Mouse (Mus musculus) embryonic facial prominence, embryonic 13.5 days (tissue): ENCODE data around the gene Rims1. TPM values are rescaled to one million over a fixed set of nuclear protein-coding genes. Genes with fewer than 3 reads are reported as not detected.

ENCODE experiments used
- ATAC-seq: fragments of 200-750 bp; cut with Nextera tagmentation; 2 replicates; pipeline ENCODE4 v1.8.0; 2017; ENCODE audit warnings: low read depth; ENCODE audit not compliant: insufficient number of reproducible peaks, insufficient read depth, low FRiP score, low TSS enrichment
- H3K27ac ChIP-seq: fragments of 300-500 bp; sonication (generic); 2 replicates; pipeline ENCODE4 v1.5.1; 2015; ENCODE audit warnings: moderate library complexity, mild to moderate bottlenecking, inconsistent platforms
- H3K27me3 ChIP-seq: fragments of 300-500 bp; sonication (generic); 2 replicates; pipeline ENCODE4 v1.6.1; 2015; ENCODE audit warnings: mild to moderate bottlenecking, inconsistent platforms
- H3K36me3 ChIP-seq: fragments of 300-500 bp; sonication (generic); 2 replicates; pipeline ENCODE4 v1.6.1; 2015; ENCODE audit warnings: mild to moderate bottlenecking, inconsistent platforms
- H3K4me1 ChIP-seq: fragments of 300-500 bp; sonication (generic); 2 replicates; pipeline ENCODE4 v1.6.1; 2015; ENCODE audit warnings: inconsistent platforms
- H3K4me2 ChIP-seq: fragments of 300-500 bp; sonication (generic); 2 replicates; pipeline ENCODE4 v1.6.1; 2015; ENCODE audit warnings: moderate library complexity, mild to moderate bottlenecking, inconsistent platforms
- H3K4me3 ChIP-seq: fragments of 300-500 bp; sonication (generic); 2 replicates; pipeline ENCODE4 v1.5.1; 2015; ENCODE audit warnings: mild to moderate bottlenecking, inconsistent platforms
- H3K9ac ChIP-seq: fragments of 300-500 bp; sonication (generic); 2 replicates; pipeline ENCODE4 v1.6.1; 2015; ENCODE audit warnings: mild to moderate bottlenecking, inconsistent platforms
- H3K9me3 ChIP-seq: fragments of 300-500 bp; sonication (generic); 2 replicates; pipeline ENCODE4 v1.6.1; 2016; ENCODE audit warnings: inconsistent platforms
- WGBS: fragments of 180-500 bp; shearing (Covaris S2); methylation state at CpG from one replicate; pipeline ENCODE4 v1.1.7; 2015; ENCODE audit warnings: mixed read lengths; 5-methylcytosine and 5-hydroxymethylcytosine counted together
- polyA plus RNA-seq: library from polyadenylated mRNA; unstranded; fragments of >200 nt; fragmentation: Nextera tagmentation; extraction: Ambion mirVana; gene quantifications from 2 replicates; pipeline ENCODE4 v1.2.1, GENCODE M21; 2015

The Rims1 gene
- polyA plus RNA-seq, 1 experiment from 2014 or later, result 1.6 TPM

GRCm38 (mm10) chr1:22266491-22266890 lies 539.3 kb downstream of the Rims1 start:
- Histone ChIP-seq H3K4me3 (no peak overlapping the region), H3K9ac (no peak overlapping the region), H3K4me1 (peaks cover 3% of the 10 kb centered on the region; the same call in 1 of the 2 replicates), H3K4me2 (no peak overlapping the region), H3K27me3 (no peaks in the 10 kb centered on the region), H3K27ac (no peak overlapping the region), H3K36me3 (no peaks in the 10 kb centered on the region), H3K9me3 (no peaks in the 10 kb centered on the region)
- 79% methylated on average over 10 of the region's 10 CpGs for WGBS
- ATAC-seq, result no peak

DNA sequence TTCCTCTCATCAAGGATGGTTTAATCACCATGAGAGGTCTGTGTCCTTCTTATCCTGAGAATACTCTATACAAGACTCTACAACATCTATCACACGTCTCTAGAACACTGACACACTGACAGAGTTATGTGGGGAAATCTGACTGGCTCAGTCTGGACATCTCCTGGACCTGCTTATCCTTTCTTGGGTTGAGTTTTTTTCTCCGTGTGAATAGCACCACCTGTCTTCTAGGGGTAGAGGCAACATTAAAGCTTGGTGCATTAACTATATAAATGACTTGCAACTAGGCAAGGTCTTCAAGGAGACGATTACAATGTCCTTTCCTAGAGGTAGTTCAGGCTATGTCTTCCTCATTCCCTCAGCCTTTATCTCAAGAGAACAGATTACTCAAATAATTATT lies 540.3 kb downstream of the Rims1 start:
- ATAC-seq, result no peak
- H3K27me3 ChIP-seq, result no peaks in the 10 kb centered on the region
- 66% methylated on average over 3 of the region's 3 CpGs for WGBS

GRCm38 (mm10) chr1:22262169-22262950 lies 543.4 kb downstream of the Rims1 start:
- no peaks in the 10 kb centered on the region for H3K36me3 ChIP-seq
- no peak for ATAC-seq
- H3K4me3 ChIP-seq, result no peak overlapping the region
- no peaks in the 10 kb centered on the region for H3K27me3 ChIP-seq
- no peaks in the 10 kb centered on the region for H3K9me3 ChIP-seq
- H3K9ac ChIP-seq, result no peak overlapping the region
- H3K4me2 ChIP-seq, result no peak overlapping the region
- 50% methylated on average over 6 of the region's 6 CpGs for WGBS
- H3K27ac ChIP-seq, result no peak overlapping the region
- H3K4me1 ChIP-seq, result no peaks in the 10 kb centered on the region

More for the DNA sequence above, 540.3 kb downstream of the Rims1 start:
- no peaks in the 10 kb centered on the region for H3K36me3 ChIP-seq
- no peak overlapping the region for H3K27ac ChIP-seq
- H3K4me1 ChIP-seq, result peaks cover 3% of the 10 kb centered on the region; the same call in 1 of the 2 replicates
- H3K4me2 ChIP-seq, result no peak overlapping the region
- H3K9me3 ChIP-seq, result no peaks in the 10 kb centered on the region
- no peak overlapping the region for H3K4me3 ChIP-seq
- no peak overlapping the region for H3K9ac ChIP-seq

DNA sequence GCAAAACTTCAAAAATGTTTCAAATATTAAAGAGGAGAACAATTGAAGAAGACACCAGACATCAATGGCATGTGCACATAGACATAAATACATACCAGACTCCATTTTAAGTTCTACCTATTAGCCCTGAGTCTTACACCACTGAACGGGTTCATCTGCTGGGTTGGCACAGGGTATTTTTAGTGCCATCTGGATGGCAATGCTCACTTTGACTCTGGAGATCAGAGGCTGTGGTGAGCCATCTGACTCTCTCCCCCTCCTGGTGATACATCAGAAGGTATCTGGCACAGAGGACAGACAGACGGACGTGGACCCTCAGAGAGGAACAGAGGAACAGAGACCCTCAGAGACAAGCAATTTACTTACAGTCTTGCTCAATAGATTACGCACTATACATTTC lies 544.1 kb downstream of the Rims1 start:
- Histone ChIP-seq H3K27me3 (no peaks in the 10 kb centered on the region), H3K9me3 (no peaks in the 10 kb centered on the region), H3K9ac (no peak overlapping the region), H3K27ac (no peak overlapping the region), H3K4me1 (no peaks in the 10 kb centered on the region), H3K36me3 (no peaks in the 10 kb centered on the region), H3K4me2 (no peak overlapping the region), H3K4me3 (no peak overlapping the region)
- no peak for ATAC-seq
- WGBS, result 73% methylated on average over 4 of the region's 4 CpGs

DNA sequence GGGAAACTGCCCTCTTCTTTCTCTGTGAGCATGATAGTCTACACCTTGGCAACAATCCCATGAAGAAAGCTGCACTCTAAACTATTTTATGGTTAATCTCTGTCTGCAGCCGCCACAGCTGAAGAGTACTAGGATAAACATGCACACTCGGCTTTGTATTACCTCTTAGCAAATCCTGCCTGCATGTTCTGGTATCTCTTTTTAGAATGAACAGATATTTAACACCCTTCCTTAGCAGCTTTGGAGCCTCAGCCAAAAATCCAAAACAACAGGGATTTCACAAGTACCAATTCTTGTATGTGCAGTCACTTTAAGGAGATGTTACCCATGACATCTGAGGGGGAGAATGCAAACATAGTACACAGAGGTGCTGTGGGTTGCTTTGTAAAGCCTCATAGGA lies 545.5 kb downstream of the Rims1 start:
- Histone ChIP-seq H3K36me3 (no peaks in the 10 kb centered on the region), H3K4me3 (no peak overlapping the region), H3K4me2 (no peak overlapping the region), H3K27ac (no peak overlapping the region), H3K9me3 (no peaks in the 10 kb centered on the region), H3K4me1 (no peaks in the 10 kb centered on the region), H3K9ac (no peak overlapping the region), H3K27me3 (no peaks in the 10 kb centered on the region)
- ATAC-seq, result no peak
- 79% methylated on average over 2 of the region's 2 CpGs for WGBS

- 76% methylated on average over 4 of the region's 4 CpGs for WGBS
- Histone ChIP-seq H3K4me3 (no peak overlapping the region), H3K27ac (no peak overlapping the region), H3K27me3 (no peaks in the 10 kb centered on the region), H3K9me3 (no peaks in the 10 kb centered on the region), H3K4me2 (no peak overlapping the region), H3K4me1 (no peaks in the 10 kb centered on the region), H3K9ac (no peak overlapping the region), H3K36me3 (no peaks in the 10 kb centered on the region)
- ATAC-seq, result no peak
Measured at GRCm38 (mm10) chr1:22258356-22258755, 547.4 kb downstream of the Rims1 start.

- WGBS, result 85% methylated on average over 2 of the region's 2 CpGs
- no peak for ATAC-seq
- Histone ChIP-seq H3K4me3 (no peak overlapping the region), H3K4me2 (no peak overlapping the region), H3K27me3 (no peaks in the 10 kb centered on the region), H3K9ac (no peak overlapping the region), H3K36me3 (no peaks in the 10 kb centered on the region), H3K4me1 (no peaks in the 10 kb centered on the region), H3K27ac (no peak overlapping the region), H3K9me3 (no peaks in the 10 kb centered on the region)
Measured at GRCm38 (mm10) chr1:22254278-22254677, 551.5 kb downstream of the Rims1 start.

GRCm38 (mm10) chr1:22252873-22253272 lies 552.9 kb downstream of the Rims1 start:
- H3K27me3 ChIP-seq, result no peaks in the 10 kb centered on the region
- no peak overlapping the region for H3K27ac ChIP-seq
- ATAC-seq, result no peak
- H3K9ac ChIP-seq, result no peak overlapping the region
- no peak overlapping the region for H3K4me2 ChIP-seq
- H3K9me3 ChIP-seq, result no peaks in the 10 kb centered on the region
- H3K4me3 ChIP-seq, result no peak overlapping the region
- no peaks in the 10 kb centered on the region for H3K36me3 ChIP-seq
- H3K4me1 ChIP-seq, result no peaks in the 10 kb centered on the region

DNA sequence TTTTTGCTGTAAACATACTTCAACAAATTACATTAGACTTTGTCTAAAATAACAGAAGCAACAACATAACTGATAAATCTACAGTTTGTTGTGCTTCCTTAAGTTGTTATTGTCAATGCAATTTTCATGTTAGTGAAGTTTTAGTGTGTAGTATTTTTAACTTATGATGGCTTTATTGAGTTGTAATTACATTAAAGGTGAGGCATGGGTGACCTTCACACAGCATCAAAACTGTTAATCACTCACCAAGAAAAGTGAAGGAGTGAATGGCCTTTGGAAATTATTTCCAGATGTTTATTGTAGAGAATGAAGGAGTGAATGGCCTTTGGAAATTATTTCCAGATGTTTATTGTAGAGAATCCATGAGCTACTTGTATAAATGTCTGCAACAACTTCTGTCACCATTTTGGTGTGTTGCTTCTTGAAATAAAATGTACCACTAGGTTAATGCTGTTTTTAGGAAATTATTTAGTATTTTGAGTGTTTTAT lies 556.9 kb downstream of the Rims1 start:
- H3K4me3 ChIP-seq, result no peak overlapping the region
- H3K4me2 ChIP-seq, result no peak overlapping the region
- no peak overlapping the region for H3K27ac ChIP-seq
- H3K27me3 ChIP-seq, result no peaks in the 10 kb centered on the region
- no peak overlapping the region for H3K9ac ChIP-seq
- no peaks in the 10 kb centered on the region for H3K9me3 ChIP-seq
- no peak for ATAC-seq
- H3K36me3 ChIP-seq, result no peaks in the 10 kb centered on the region
- no peaks in the 10 kb centered on the region for H3K4me1 ChIP-seq

GRCm38 (mm10) chr1:22245748-22246147 lies 560.0 kb downstream of the Rims1 start:
- no peak for ATAC-seq
- H3K4me1 ChIP-seq, result no peaks in the 10 kb centered on the region
- H3K9ac ChIP-seq, result no peak overlapping the region
- H3K9me3 ChIP-seq, result no peaks in the 10 kb centered on the region
- 91% methylated on average over 2 of the region's 2 CpGs for WGBS
- H3K27me3 ChIP-seq, result no peaks in the 10 kb centered on the region
- no peak overlapping the region for H3K27ac ChIP-seq
- H3K4me3 ChIP-seq, result no peak overlapping the region
- no peaks in the 10 kb centered on the region for H3K36me3 ChIP-seq
- no peak overlapping the region for H3K4me2 ChIP-seq
